ENCODE assay signal across 19 mouse cellular contexts in genomic region chr7:30935422-30936099, GRCm38 (mm10). TPM values are rescaled to one million over a fixed set of nuclear protein-coding genes. Genes with fewer than 3 reads are reported as not detected.
DNase-seq lines count a peak whose midpoint lies in the region; ATAC-seq and TF ChIP-seq lines count a peak whose summit lies in the region.
"Not testable (repeated sequence)": the region's sequence is repeated elsewhere in the genome, so short reads cannot be mapped to it uniquely, and the experiment has no call there.
"Had no signal": no experiment of that assay in that cellular context is flagged by ENCODE, and none has a peak within 500 bp of the region (broad histone marks: within the 10 kb centered on the region; RNA-seq: fewer than 3 reads in every experiment).

No protein-coding gene starts in this region.

- 28% methylated on average over 6 of the region's 6 CpGs for WGBS in bone marrow, adult 2 months

- not testable (repeated sequence) for H3K4me1 ChIP-seq in bone marrow, adult 2 months (ENCODE audit: control insufficient read depth, insufficient read depth, low read length)

- TF ChIP-seq CTCF in bone marrow, adult 2 months (IDR thresholded peaks at IDR 0.05; ENCODE audit: control insufficient read depth, insufficient read depth, low read length): not testable (repeated sequence)

- TF ChIP-seq POLR2A in bone marrow, adult 2 months (IDR thresholded peaks at IDR 0.05; ENCODE audit: borderline replicate concordance, control insufficient read depth, low read depth, low read length): not testable (repeated sequence)

- ATAC-seq in granulocyte monocyte progenitor cell, adult 5-6 weeks (replicated peaks; ENCODE audit: poor library complexity, severe bottlenecking): peak; percentile 94
- peak; percentile 88 for ATAC-seq in megakaryocyte, adult 5-6 weeks (ENCODE audit: poor library complexity, severe bottlenecking)

- DNase-seq in A20 (ENCODE audit: low read depth, low spot score): peak; percentile 71
- peak; percentile 25 for DNase-seq in lung, postnatal 25 days (ENCODE audit: low spot score)
- peak; percentile 36 to 52 for DNase-seq in monocyte, adult 2 months (ENCODE audit: low read depth in 1 of 2, low spot score in 2 of 2)

- peak overlapping the region; percentile 45; the same call in 1 of the 2 replicates for H3K27ac ChIP-seq in bone marrow, adult 2 months (ENCODE audit: control insufficient read depth, insufficient read depth, low read depth, low read length, poor library complexity)

- peak overlapping the region; percentile 39 for H3K4me3 ChIP-seq in bone marrow, adult 2 months (replicated peaks; ENCODE audit: control insufficient read depth, low read depth, low read length)

RNA-seq across cellular contexts. Expression of gene Hamp, which starts 8.3 kb away (rescaled TPM):
- polyA plus RNA-seq in bone marrow, adult 2 months (2011; ENCODE audit: insufficient read depth, insufficient read length, low replicate concordance, missing spikeins): 9.2 and 42.2 TPM in 2 replicates
- total RNA-seq in granulocyte monocyte progenitor cell, adult 5-6 weeks (2014; fragmentation: Nextera tagmentation): not detected in 2 replicates
- not detected in 2 replicates for total RNA-seq in granulocyte monocyte progenitor cell, adult 5-6 weeks (2017)
- total RNA-seq in megakaryocyte, adult 5-6 weeks (2015): 0.60 TPM in 1 of 2 replicates, not detected in the other
- total RNA-seq in megakaryocyte, adult 5-6 weeks (2017): not detected in 2 replicates
- total RNA-seq: forebrain, postnatal 0 days; G1E had no signal
- polyA plus RNA-seq: activated CD4-positive, CD25-positive, alpha-beta regulatory T cell, adult 4 months; brain, embryonic 14.5 days; C2C12; cortical plate, adult 2 months; embryonic facial prominence, embryonic 10.5 days; embryonic facial prominence, embryonic 12.5 days; embryonic facial prominence, embryonic 14.5 days; forebrain, embryonic 11.5 days; forebrain, embryonic 13.5 days; forebrain, embryonic 15.5 days; forebrain, postnatal 0 days; G1E; Patski had no signal

RNA-seq across cellular contexts. Expression of gene Hamp2, which starts 11.1 kb away (rescaled TPM):
- not detected in 2 replicates for polyA plus RNA-seq in bone marrow, adult 2 months (2011; ENCODE audit: insufficient read depth, insufficient read length, low replicate concordance, missing spikeins)
- not detected in 2 replicates for total RNA-seq in granulocyte monocyte progenitor cell, adult 5-6 weeks (2014; fragmentation: Nextera tagmentation)
- total RNA-seq in granulocyte monocyte progenitor cell, adult 5-6 weeks (2017): not detected in 2 replicates
- not detected in 2 replicates for total RNA-seq in megakaryocyte, adult 5-6 weeks (2015)
- not detected in 2 replicates for total RNA-seq in megakaryocyte, adult 5-6 weeks (2017)
- total RNA-seq: forebrain, postnatal 0 days; G1E had no signal
- polyA plus RNA-seq: activated CD4-positive, CD25-positive, alpha-beta regulatory T cell, adult 4 months; brain, embryonic 14.5 days; C2C12; cortical plate, adult 2 months; embryonic facial prominence, embryonic 10.5 days; embryonic facial prominence, embryonic 12.5 days; embryonic facial prominence, embryonic 14.5 days; forebrain, embryonic 11.5 days; forebrain, embryonic 13.5 days; forebrain, embryonic 15.5 days; forebrain, postnatal 0 days; G1E; Patski had no signal

RNA-seq across cellular contexts. Expression of gene Mag, which starts 20.9 kb away (rescaled TPM):
- 1.1 and 7.2 TPM in 2 replicates for polyA plus RNA-seq in bone marrow, adult 2 months (2011; ENCODE audit: insufficient read depth, insufficient read length, low replicate concordance, missing spikeins)
- 0.81 TPM in 1 of 2 replicates, not detected in the other for total RNA-seq in granulocyte monocyte progenitor cell, adult 5-6 weeks (2014; fragmentation: Nextera tagmentation)
- total RNA-seq in granulocyte monocyte progenitor cell, adult 5-6 weeks (2017): 0.46 TPM in 1 of 2 replicates, not detected in the other
- total RNA-seq in megakaryocyte, adult 5-6 weeks (2015): 0.87 and 0.89 TPM in 2 replicates
- total RNA-seq in megakaryocyte, adult 5-6 weeks (2017): 0.95 and 1.1 TPM in 2 replicates
- total RNA-seq: G1E had no signal
- polyA plus RNA-seq: activated CD4-positive, CD25-positive, alpha-beta regulatory T cell, adult 4 months; G1E; Patski had no signal

RNA-seq across cellular contexts. Expression of gene Usf2, which starts 21.0 kb away (rescaled TPM):
- 88.9 and 89.6 TPM in 2 replicates for polyA plus RNA-seq in bone marrow, adult 2 months (2011; ENCODE audit: insufficient read depth, insufficient read length, low replicate concordance, missing spikeins)
- total RNA-seq in granulocyte monocyte progenitor cell, adult 5-6 weeks (2014; fragmentation: Nextera tagmentation): 87.7 and 105 TPM in 2 replicates
- total RNA-seq in granulocyte monocyte progenitor cell, adult 5-6 weeks (2017): 103 and 128 TPM in 2 replicates
- total RNA-seq in megakaryocyte, adult 5-6 weeks (2015): 145 and 150 TPM in 2 replicates
- 193 and 226 TPM in 2 replicates for total RNA-seq in megakaryocyte, adult 5-6 weeks (2017)

RNA-seq across cellular contexts. Expression of gene Lsr, which starts 37.7 kb away (rescaled TPM):
- polyA plus RNA-seq in bone marrow, adult 2 months (2011; ENCODE audit: insufficient read depth, insufficient read length, low replicate concordance, missing spikeins): 0.81 and 4.2 TPM in 2 replicates
- not detected in 2 replicates for total RNA-seq in granulocyte monocyte progenitor cell, adult 5-6 weeks (2014; fragmentation: Nextera tagmentation)
- total RNA-seq in granulocyte monocyte progenitor cell, adult 5-6 weeks (2017): 0.10 and 0.22 TPM in 2 replicates
- 4.3 and 7.3 TPM in 2 replicates for total RNA-seq in megakaryocyte, adult 5-6 weeks (2015)
- 4.7 and 6.1 TPM in 2 replicates for total RNA-seq in megakaryocyte, adult 5-6 weeks (2017)
- polyA plus RNA-seq: G1E had no signal

Comparison
In these comparisons a context has a peak if more than half of its experiments do, and no peak if none do; other contexts are left out.
1. Peak in every context shown above with its lines: DNase-seq, ATAC-seq, H3K4me3 ChIP-seq and H3K27ac ChIP-seq.